Mouse (Mus musculus): Measurements from ENCODE around the gene Vps26b. TPM values are rescaled to one million over a fixed set of nuclear protein-coding genes. Genes with fewer than 3 reads are reported as not detected.

Vps26b gene
- polyA plus RNA-seq, 1 experiment from 2014 or later: 25.3 TPM

- WGBS: 87% methylated on average over 1 of the region's 1 CpGs
- Histone ChIP-seq H3K36me3 (ENCODE audit: control insufficient read depth, insufficient read depth, low read length) (no peaks in the 10 kb centered on the region), H3K4me2 (ENCODE audit: low read depth, low read length) (no peak overlapping the region), H3K27ac (ENCODE audit: low read length) (no peak overlapping the region), H3K9me3 (replicated peaks; ENCODE audit: control insufficient read depth, low read length) (no peaks in the 10 kb centered on the region), H3K27me3 (ENCODE audit: control insufficient read depth, insufficient read depth, low read length) (no peaks in the 10 kb centered on the region), H3K9ac (ENCODE audit: low read length) (no peak overlapping the region), H3K4me1 (ENCODE audit: control insufficient read depth, insufficient read depth, low read length) (peaks cover 23% of the 10 kb centered on the region), H3K4me3 (replicated peaks; ENCODE audit: low read length) (no peak overlapping the region)
- no peak for ATAC-seq (ENCODE audit: insufficient read depth, low FRiP score)
These were observed 3.2 kb downstream of the Vps26b start for GRCm38 (mm10) chr9:27026708-27027107.

DNA sequence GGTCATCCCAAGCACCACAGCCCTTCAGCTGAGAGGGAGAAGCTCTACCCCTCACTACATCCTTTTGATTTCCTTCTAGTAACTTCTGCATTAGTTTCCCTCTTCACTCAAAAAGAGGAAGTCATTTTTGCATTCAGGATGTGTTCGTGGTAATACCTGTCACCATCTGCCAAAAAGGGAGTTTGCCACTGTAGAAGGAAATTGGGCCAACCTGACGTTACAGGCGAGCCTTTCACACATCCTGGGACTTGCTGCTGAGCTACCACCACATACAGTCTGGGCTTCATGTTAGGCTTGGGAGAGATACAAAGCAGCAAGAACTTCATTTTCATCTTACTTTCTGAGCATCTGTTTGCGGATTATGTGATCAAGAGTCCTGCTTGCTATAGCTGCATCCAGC lies 6.2 kb downstream of the Vps26b start:
- WGBS: 84% methylated on average over 4 of the region's 4 CpGs
- Histone ChIP-seq H3K4me2 (ENCODE audit: low read depth, low read length) (no peak overlapping the region), H3K4me1 (ENCODE audit: control insufficient read depth, insufficient read depth, low read length) (peaks cover 20% of the 10 kb centered on the region), H3K27ac (ENCODE audit: low read length) (no peak overlapping the region), H3K4me3 (replicated peaks; ENCODE audit: low read length) (no peak overlapping the region), H3K36me3 (ENCODE audit: control insufficient read depth, insufficient read depth, low read length) (peaks cover 3% of the 10 kb centered on the region; the same call in 1 of the 2 replicates), H3K27me3 (ENCODE audit: control insufficient read depth, insufficient read depth, low read length) (no peaks in the 10 kb centered on the region), H3K9ac (ENCODE audit: low read length) (no peak overlapping the region), H3K9me3 (replicated peaks; ENCODE audit: control insufficient read depth, low read length) (no peaks in the 10 kb centered on the region)
- no peak for ATAC-seq (ENCODE audit: insufficient read depth, low FRiP score)

DNA sequence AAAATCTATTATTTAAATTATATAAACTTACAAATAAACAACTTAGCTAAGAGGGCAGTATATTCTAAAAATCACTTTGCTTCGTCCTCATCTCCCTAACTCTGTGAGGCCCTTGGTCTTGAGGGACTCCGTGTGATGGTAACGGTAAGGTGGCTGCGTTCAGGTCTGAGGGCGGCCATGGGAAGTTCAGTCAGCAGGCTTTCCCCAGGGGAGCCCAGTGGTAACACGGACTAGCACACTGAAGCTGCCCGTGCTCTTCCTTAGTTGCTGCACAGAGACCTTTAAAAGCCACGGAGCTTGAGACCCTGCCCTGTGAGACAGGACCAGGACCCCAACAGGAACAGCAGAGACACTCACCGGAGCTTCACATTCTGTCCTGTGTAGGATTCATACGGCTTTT lies 10.9 kb downstream of the Vps26b start:
- Histone ChIP-seq H3K9me3 (replicated peaks; ENCODE audit: control insufficient read depth, low read length) (no peaks in the 10 kb centered on the region), H3K27ac (ENCODE audit: low read length) (no peak overlapping the region), H3K9ac (ENCODE audit: low read length) (no peak overlapping the region), H3K27me3 (ENCODE audit: control insufficient read depth, insufficient read depth, low read length) (no peaks in the 10 kb centered on the region), H3K4me1 (ENCODE audit: control insufficient read depth, insufficient read depth, low read length) (peaks cover 5% of the 10 kb centered on the region; the same call in 1 of the 2 replicates), H3K4me3 (replicated peaks; ENCODE audit: low read length) (no peak overlapping the region), H3K36me3 (ENCODE audit: control insufficient read depth, insufficient read depth, low read length) (peaks cover 15% of the 10 kb centered on the region; the same call in 1 of the 2 replicates), H3K4me2 (ENCODE audit: low read depth, low read length) (no peak overlapping the region)
- 95% methylated on average over 10 of the region's 10 CpGs for WGBS
- ATAC-seq (ENCODE audit: insufficient read depth, low FRiP score): no peak

DNA sequence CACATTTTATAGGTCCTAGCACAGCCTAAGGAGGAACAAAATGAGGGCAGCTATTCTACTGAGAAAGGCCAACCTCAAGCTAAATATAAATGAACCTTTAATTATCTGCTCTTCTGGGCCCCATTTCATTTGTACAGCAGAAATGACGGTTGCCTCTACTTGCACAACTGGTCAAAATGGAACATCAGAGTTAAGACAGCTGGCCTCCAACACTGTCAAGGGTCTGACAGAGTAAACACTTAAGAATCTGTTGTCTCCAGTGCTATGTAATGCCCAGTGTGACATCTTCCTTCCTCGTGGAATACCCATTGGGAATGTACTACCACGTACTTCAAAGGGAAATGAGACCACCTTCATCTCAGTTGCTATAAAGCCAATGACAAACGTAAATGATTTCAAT lies 18.3 kb downstream of the Vps26b start:
- Histone ChIP-seq H3K36me3 (ENCODE audit: control insufficient read depth, insufficient read depth, low read length) (peaks cover 20% of the 10 kb centered on the region; the same call in 1 of the 2 replicates), H3K9ac (ENCODE audit: low read length) (no peak overlapping the region), H3K27me3 (ENCODE audit: control insufficient read depth, insufficient read depth, low read length) (no peaks in the 10 kb centered on the region), H3K4me3 (replicated peaks; ENCODE audit: low read length) (no peak overlapping the region), H3K27ac (ENCODE audit: low read length) (no peak overlapping the region), H3K4me2 (ENCODE audit: low read depth, low read length) (no peak overlapping the region), H3K9me3 (replicated peaks; ENCODE audit: control insufficient read depth, low read length) (no peaks in the 10 kb centered on the region), H3K4me1 (ENCODE audit: control insufficient read depth, insufficient read depth, low read length) (no peaks in the 10 kb centered on the region)
- ATAC-seq (ENCODE audit: insufficient read depth, low FRiP score): no peak
- 82% methylated on average over 4 of the region's 4 CpGs for WGBS

GRCm38 (mm10) chr9:27009231-27009630 lies 20.6 kb downstream of the Vps26b start:
- Histone ChIP-seq H3K4me1 (ENCODE audit: control insufficient read depth, insufficient read depth, low read length) (no peaks in the 10 kb centered on the region), H3K9ac (ENCODE audit: low read length) (no peak overlapping the region), H3K4me3 (replicated peaks; ENCODE audit: low read length) (no peak overlapping the region), H3K9me3 (replicated peaks; ENCODE audit: control insufficient read depth, low read length) (no peaks in the 10 kb centered on the region), H3K36me3 (ENCODE audit: control insufficient read depth, insufficient read depth, low read length) (peaks cover 21% of the 10 kb centered on the region), H3K27ac (ENCODE audit: low read length) (no peak overlapping the region), H3K27me3 (ENCODE audit: control insufficient read depth, insufficient read depth, low read length) (no peaks in the 10 kb centered on the region), H3K4me2 (ENCODE audit: low read depth, low read length) (no peak overlapping the region)
- 80% methylated on average over 5 of the region's 5 CpGs for WGBS
- no peak for ATAC-seq (ENCODE audit: insufficient read depth, low FRiP score)

- H3K27me3 ChIP-seq (ENCODE audit: control insufficient read depth, insufficient read depth, low read length): no peaks in the 10 kb centered on the region
- H3K4me2 ChIP-seq (ENCODE audit: low read depth, low read length): no peak overlapping the region
- H3K36me3 ChIP-seq (ENCODE audit: control insufficient read depth, insufficient read depth, low read length): peaks cover 16% of the 10 kb centered on the region
- ATAC-seq (ENCODE audit: insufficient read depth, low FRiP score): no peak
- H3K27ac ChIP-seq (ENCODE audit: low read length): no peak overlapping the region
- 86% methylated on average over 5 of the region's 5 CpGs for WGBS
- no peak overlapping the region for H3K4me3 ChIP-seq (replicated peaks; ENCODE audit: low read length)
- no peaks in the 10 kb centered on the region for H3K9me3 ChIP-seq (replicated peaks; ENCODE audit: control insufficient read depth, low read length)
- no peak overlapping the region for H3K9ac ChIP-seq (ENCODE audit: low read length)
- H3K4me1 ChIP-seq (ENCODE audit: control insufficient read depth, insufficient read depth, low read length): no peaks in the 10 kb centered on the region
These were observed 23.0 kb downstream of the Vps26b start for GRCm38 (mm10) chr9:27006866-27007265.

DNA sequence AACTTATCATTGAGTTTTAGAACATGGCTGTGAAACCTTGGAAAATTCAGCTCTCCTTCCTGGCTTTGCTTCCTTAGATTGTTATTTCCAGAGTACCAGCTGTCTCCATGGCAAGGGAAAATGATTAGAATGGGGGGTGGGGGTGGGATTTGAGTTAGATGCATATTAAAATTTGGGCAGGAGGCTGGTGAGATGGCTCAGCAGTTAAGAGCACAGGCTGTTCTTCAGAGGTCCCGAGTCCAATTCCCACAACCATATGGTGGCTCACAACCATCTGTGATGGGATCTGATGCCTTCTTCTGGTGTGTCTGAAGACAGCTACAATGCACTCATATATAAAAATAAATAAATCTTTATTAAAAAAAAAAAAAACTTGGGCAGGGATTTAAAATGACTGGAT lies 23.9 kb downstream of the Vps26b start:
- peaks cover 16% of the 10 kb centered on the region for H3K36me3 ChIP-seq (ENCODE audit: control insufficient read depth, insufficient read depth, low read length)
- ATAC-seq (ENCODE audit: insufficient read depth, low FRiP score): no peak
- H3K4me2 ChIP-seq (ENCODE audit: low read depth, low read length): no peak overlapping the region
- peaks cover 2% of the 10 kb centered on the region; the same call in 1 of the 2 replicates for H3K4me1 ChIP-seq (ENCODE audit: control insufficient read depth, insufficient read depth, low read length)
- H3K27me3 ChIP-seq (ENCODE audit: control insufficient read depth, insufficient read depth, low read length): no peaks in the 10 kb centered on the region
- no peak overlapping the region for H3K9ac ChIP-seq (ENCODE audit: low read length)
- no peak overlapping the region for H3K27ac ChIP-seq (ENCODE audit: low read length)
- no peak overlapping the region for H3K4me3 ChIP-seq (replicated peaks; ENCODE audit: low read length)
- no peaks in the 10 kb centered on the region for H3K9me3 ChIP-seq (replicated peaks; ENCODE audit: control insufficient read depth, low read length)
- 92% methylated on average over 1 of the region's 1 CpGs for WGBS

DNA sequence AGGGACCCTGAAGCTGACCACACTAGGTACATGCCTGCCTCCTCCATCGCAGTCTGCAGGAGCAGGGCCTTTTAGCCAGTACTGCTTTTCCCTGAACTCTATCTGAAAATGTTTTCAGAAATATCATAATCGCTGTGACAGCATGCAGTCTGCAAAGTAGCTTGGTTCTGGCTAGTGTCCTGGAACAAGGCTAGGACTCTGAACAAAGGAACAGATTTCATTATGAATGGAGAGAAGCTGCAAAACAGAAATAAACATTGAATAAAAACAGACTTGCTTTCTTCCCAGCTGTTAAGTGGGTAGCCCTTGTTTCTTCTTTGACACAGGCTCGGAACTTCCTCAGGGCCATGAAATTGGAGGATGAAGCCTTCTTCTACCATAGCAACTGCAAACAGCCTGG lies 24.6 kb downstream of the Vps26b start:
- Histone ChIP-seq H3K9ac (ENCODE audit: low read length) (no peak overlapping the region), H3K4me1 (ENCODE audit: control insufficient read depth, insufficient read depth, low read length) (peaks cover 9% of the 10 kb centered on the region; the same call in 1 of the 2 replicates), H3K9me3 (replicated peaks; ENCODE audit: control insufficient read depth, low read length) (no peaks in the 10 kb centered on the region), H3K27me3 (ENCODE audit: control insufficient read depth, insufficient read depth, low read length) (no peaks in the 10 kb centered on the region), H3K4me3 (replicated peaks; ENCODE audit: low read length) (no peak overlapping the region), H3K27ac (ENCODE audit: low read length) (no peak overlapping the region), H3K4me2 (ENCODE audit: low read depth, low read length) (no peak overlapping the region), H3K36me3 (ENCODE audit: control insufficient read depth, insufficient read depth, low read length) (peaks cover 16% of the 10 kb centered on the region)
- no peak for ATAC-seq (ENCODE audit: insufficient read depth, low FRiP score)
- 93% methylated on average over 3 of the region's 3 CpGs for WGBS

DNA sequence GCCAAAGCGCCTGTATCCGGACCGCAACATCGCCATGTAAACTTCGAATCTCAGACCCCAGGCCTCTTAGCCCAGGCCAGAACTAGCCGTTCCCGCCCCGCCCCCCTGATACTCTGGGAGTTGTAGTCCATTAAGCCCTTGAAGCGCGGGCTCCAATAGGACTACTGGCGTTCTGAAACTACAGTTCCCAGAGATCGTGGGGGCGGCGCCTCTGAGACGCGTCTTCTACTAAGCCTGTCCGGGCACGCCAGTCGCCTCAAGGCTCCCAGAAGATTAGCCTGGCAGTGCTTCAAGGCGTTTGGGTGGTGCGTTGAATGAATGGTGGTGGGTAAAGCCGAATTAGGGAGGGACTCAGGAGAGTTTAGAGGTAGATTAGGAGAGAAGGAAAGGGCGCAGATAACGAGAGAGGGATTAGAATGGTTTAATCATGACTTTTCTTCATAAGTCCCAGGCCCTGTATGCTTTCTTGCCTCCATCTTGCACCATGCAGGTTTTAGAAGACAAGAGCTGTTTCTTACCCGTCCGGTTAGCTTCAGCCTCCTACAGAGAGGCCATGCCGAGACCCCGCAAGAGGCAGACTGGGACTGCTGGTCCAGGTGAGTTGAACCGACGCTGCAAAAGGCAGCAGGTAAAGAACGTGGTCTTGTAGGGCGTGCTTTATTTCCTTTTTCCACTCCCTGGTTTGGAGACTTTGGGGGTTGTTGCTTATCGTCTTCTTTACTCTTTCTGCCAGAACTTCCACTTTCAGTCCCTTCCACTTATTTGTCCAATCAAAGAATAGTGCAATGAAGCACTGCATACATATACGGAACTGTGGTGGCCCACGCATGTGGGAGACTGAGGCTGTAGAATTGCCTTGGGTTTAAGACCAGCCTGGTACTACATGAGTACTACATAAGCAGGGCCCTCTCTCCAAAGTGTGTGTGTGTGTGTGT lies 30.1 kb downstream of the Vps26b start, which contains the start of the genes Acad8 and Thyn1:
TSS of gene Acad8 (minus strand) at position 106 of the 935 bp plus-strand sequence.
TSS of gene Thyn1 (plus strand) at position 250 of the 935 bp plus-strand sequence.
- ATAC-seq (ENCODE audit: insufficient read depth, low FRiP score): peak; percentile 99

More for the DNA sequence above, 30.1 kb downstream of the Vps26b start, which contains the start of the genes Acad8 and Thyn1:
- H3K9ac ChIP-seq (ENCODE audit: low read length): peak within 1 kb of the TSS; percentile 92
- peak within 1 kb of the TSS; percentile 75 for H3K4me3 ChIP-seq (replicated peaks; ENCODE audit: low read length)
- no peaks in the 10 kb centered on the region for H3K36me3 ChIP-seq (ENCODE audit: control insufficient read depth, insufficient read depth, low read length)
- H3K4me1 ChIP-seq (ENCODE audit: control insufficient read depth, insufficient read depth, low read length): peaks cover 14% of the 10 kb centered on the region
- H3K9me3 ChIP-seq (replicated peaks; ENCODE audit: control insufficient read depth, low read length): no peaks in the 10 kb centered on the region
- no peaks in the 10 kb centered on the region for H3K27me3 ChIP-seq (ENCODE audit: control insufficient read depth, insufficient read depth, low read length)
- H3K27ac ChIP-seq (ENCODE audit: low read length): peak within 1 kb of the TSS; percentile 74
- H3K4me2 ChIP-seq (ENCODE audit: low read depth, low read length): peak within 1 kb of the TSS; percentile 80
- WGBS: 1% methylated on average over 35 of the region's 35 CpGs
